Mouse (Mus musculus) MEL (cell line): ENCODE measurements around the gene Gm49383. TPM values are rescaled to one million over a fixed set of nuclear protein-coding genes. Genes with fewer than 3 reads are reported as not detected.
A peak's percentile ranks its signal among the peaks of the same experiment; 100 is the strongest.

Source experiments
- DNase-seq: peaks from one replicate; pipeline ENCODE4 v3.0.0; 2011; ENCODE audit warnings: low read depth, low spot score
- H3K27ac ChIP-seq: 2 replicates; pipeline ENCODE4 v1.5.1; 2012; ENCODE audit warnings: low read depth, mild to moderate bottlenecking, control low read depth, low read length, moderate library complexity; ENCODE audit not compliant: control insufficient read depth
- H3K27me3 ChIP-seq, 2 experiments: fragments of 150-350 bp in 1 of 2; sonication (generic) in 1 of 2; 2 replicates each; pipeline ENCODE4 v1.6.1; 2012; ENCODE audit warnings: low read length in 2 of 2, mild to moderate bottlenecking in 2 of 2, improper control_type of control experiment in 1 of 2, moderate library complexity in 1 of 2; ENCODE audit not compliant: insufficient read depth in 2 of 2, control insufficient read depth in 1 of 2
- H3K36me3 ChIP-seq, 2 experiments: 2 replicates each; pipeline ENCODE4 v1.6.1; 2012 to 2014; ENCODE audit warnings: low read length in 2 of 2, improper control_type of control experiment in 1 of 2, inconsistent platforms in 1 of 2, mild to moderate bottlenecking in 1 of 2; ENCODE audit not compliant: insufficient read depth in 2 of 2, control insufficient read depth in 1 of 2
- H3K4me1 ChIP-seq, 2 experiments: fragments of 150-350 bp in 1 of 2; sonication (generic) in 1 of 2; 2 replicates each; pipeline ENCODE4 v1.6.1; 2012; ENCODE audit warnings: low read length in 2 of 2, improper control_type of control experiment in 1 of 2, mild to moderate bottlenecking in 1 of 2; ENCODE audit not compliant: insufficient read depth in 2 of 2, control insufficient read depth in 1 of 2
- H3K4me3 ChIP-seq, 2 experiments: fragments of 150-350 bp in 1 of 2; sonication (generic) in 1 of 2; 2 replicates each; pipeline ENCODE4 v1.5.1; 2012; ENCODE audit warnings: low read depth in 2 of 2, low read length in 2 of 2, mild to moderate bottlenecking in 2 of 2, moderate library complexity in 2 of 2, control low read depth in 1 of 2, improper control_type of control experiment in 1 of 2; ENCODE audit not compliant: control insufficient read depth in 1 of 2, insufficient read depth in 1 of 2
- H3K79me2 ChIP-seq: 2 replicates; pipeline ENCODE4 v1.6.1; 2012; ENCODE audit warnings: mild to moderate bottlenecking, low read length, moderate library complexity; ENCODE audit not compliant: control insufficient read depth, poor library complexity, insufficient read depth
- H3K9ac ChIP-seq: 2 replicates; pipeline ENCODE4 v1.6.1; 2012; ENCODE audit warnings: low read depth, mild to moderate bottlenecking, control low read depth, low read length, moderate library complexity; ENCODE audit not compliant: control insufficient read depth, poor library complexity, severe bottlenecking
- H3K9me3 ChIP-seq: fragments of 150-350 bp; sonication (generic); replicated peaks from 2 replicates; pipeline ENCODE4 v1.6.1; 2012; ENCODE audit warnings: mild to moderate bottlenecking, low read length, improper control_type of control experiment, moderate library complexity; ENCODE audit not compliant: insufficient read depth
- CTCF ChIP-seq, 3 experiments: IDR thresholded peaks in 2 of 3; conservative IDR thresholded peaks in 1 of 3; 2 replicates each; pipeline ENCODE4 v1.5.1; 2011 to 2012; ENCODE audit warnings: low read length in 3 of 3, low read depth in 2 of 3, mild to moderate bottlenecking in 2 of 3, improper control_type of control experiment in 1 of 3, inconsistent platforms in 1 of 3, mixed read lengths in 1 of 3, moderate library complexity in 1 of 3; ENCODE audit not compliant: control insufficient read depth in 1 of 3, insufficient read depth in 1 of 3, poor library complexity in 1 of 3, severe bottlenecking in 1 of 3
- ELF1 ChIP-seq: IDR thresholded peaks from 2 replicates; pipeline ENCODE4 v1.6.1; 2014; ENCODE audit warnings: low read depth, mild to moderate bottlenecking, inconsistent platforms, low read length, improper control_type of control experiment, moderate library complexity
- ETS1 ChIP-seq: IDR thresholded peaks from 2 replicates; pipeline ENCODE4 v1.6.1; 2012; ENCODE audit warnings: low read depth, mild to moderate bottlenecking, inconsistent platforms, low read length, improper control_type of control experiment, moderate library complexity
- HCFC1 ChIP-seq: IDR thresholded peaks from 2 replicates; pipeline ENCODE4 v1.6.1; 2012; ENCODE audit warnings: low read depth, mild to moderate bottlenecking, inconsistent platforms, low read length, improper control_type of control experiment, moderate library complexity
- KAT2A ChIP-seq: conservative IDR thresholded peaks from 2 replicates; pipeline ENCODE4 v1.6.1; 2012; ENCODE audit warnings: low read depth, low read length, improper control_type of control experiment, inconsistent platforms
- MAZ ChIP-seq: IDR thresholded peaks from 2 replicates; pipeline ENCODE4 v1.6.1; 2012; ENCODE audit warnings: low read depth, mild to moderate bottlenecking, inconsistent platforms, low read length, improper control_type of control experiment
- MEF2A ChIP-seq: IDR thresholded peaks from 2 replicates; pipeline ENCODE4 v1.6.1; 2014; ENCODE audit warnings: low read depth, mild to moderate bottlenecking, inconsistent platforms, low read length, improper control_type of control experiment; ENCODE audit not compliant: poor library complexity, insufficient replicate concordance, severe bottlenecking; ENCODE audit errors: extremely low read depth
- MYB ChIP-seq: IDR thresholded peaks from 2 replicates; pipeline ENCODE4 v1.6.1; 2011; ENCODE audit warnings: mild to moderate bottlenecking, low read depth, low read length, improper control_type of control experiment
- MYC ChIP-seq: IDR thresholded peaks from 2 replicates; pipeline ENCODE4 v1.6.1; 2011; ENCODE audit warnings: low read depth, mild to moderate bottlenecking, low read length, improper control_type of control experiment, moderate library complexity
- NELFE ChIP-seq: IDR thresholded peaks from 2 replicates; pipeline ENCODE4 v1.6.1; 2011; ENCODE audit warnings: low read depth, low read length, improper control_type of control experiment
- POLR2A ChIP-seq, 2 experiments: IDR thresholded peaks; 2 replicates each; pipeline ENCODE4 v1.6.1; 2011 to 2012; ENCODE audit warnings: low read length in 2 of 2, mild to moderate bottlenecking in 2 of 2, control low read depth in 1 of 2, improper control_type of control experiment in 1 of 2, low read depth in 1 of 2, moderate library complexity in 1 of 2; ENCODE audit not compliant: control insufficient read depth in 1 of 2, insufficient read depth in 1 of 2, poor library complexity in 1 of 2
- POLR2AphosphoS2 ChIP-seq: IDR thresholded peaks from 2 replicates; pipeline ENCODE4 v1.6.1; 2011; ENCODE audit warnings: low read length, improper control_type of control experiment
- POLR2AphosphoS5 ChIP-seq: IDR thresholded peaks from 2 replicates; pipeline ENCODE4 v1.6.1; 2012; ENCODE audit warnings: low read depth, borderline replicate concordance, mild to moderate bottlenecking, inconsistent platforms, low read length, moderate library complexity, mixed read lengths
- RAD21 ChIP-seq: IDR thresholded peaks from 2 replicates; pipeline ENCODE4 v1.6.1; 2011; ENCODE audit warnings: mild to moderate bottlenecking, low read depth, low read length, improper control_type of control experiment
- SIN3A ChIP-seq: IDR thresholded peaks from 2 replicates; pipeline ENCODE4 v1.6.1; 2012; ENCODE audit warnings: low read length, improper control_type of control experiment, inconsistent platforms
- SMC3 ChIP-seq: IDR thresholded peaks from 2 replicates; pipeline ENCODE4 v1.6.1; 2011; ENCODE audit warnings: low read depth, low read length, improper control_type of control experiment
- TBP ChIP-seq: IDR thresholded peaks from 2 replicates; pipeline ENCODE4 v1.8.0; 2011; ENCODE audit warnings: low read depth, low read length, improper control_type of control experiment
- TCF12 ChIP-seq: IDR thresholded peaks from 2 replicates; pipeline ENCODE4 v1.6.1; 2014; ENCODE audit warnings: low read depth, mild to moderate bottlenecking, inconsistent platforms, low read length, improper control_type of control experiment, moderate library complexity
- UBTF ChIP-seq: IDR thresholded peaks from 2 replicates; pipeline ENCODE4 v1.6.1; 2012; ENCODE audit warnings: low read depth, mild to moderate bottlenecking, inconsistent platforms, low read length, improper control_type of control experiment, moderate library complexity, borderline replicate concordance; ENCODE audit not compliant: insufficient read depth
- USF1 ChIP-seq: IDR thresholded peaks from 2 replicates; pipeline ENCODE4 v1.6.1; 2014; ENCODE audit warnings: low read depth, mild to moderate bottlenecking, inconsistent platforms, low read length, improper control_type of control experiment, moderate library complexity
- USF2 ChIP-seq, 2 experiments: IDR thresholded peaks; 2 replicates each; pipeline ENCODE4 v1.6.1; 2011 to 2012; ENCODE audit warnings: improper control_type of control experiment in 2 of 2, low read length in 2 of 2, borderline replicate concordance in 1 of 2, inconsistent platforms in 1 of 2, low read depth in 1 of 2, mild to moderate bottlenecking in 1 of 2; ENCODE audit not compliant: insufficient read depth in 1 of 2
- ZC3H11A ChIP-seq: IDR thresholded peaks from 2 replicates; pipeline ENCODE4 v1.6.1; 2012; ENCODE audit warnings: low read depth, mild to moderate bottlenecking, inconsistent platforms, low read length, improper control_type of control experiment
- ZNF384 ChIP-seq: IDR thresholded peaks from 2 replicates; pipeline ENCODE4 v1.6.1; 2012; ENCODE audit warnings: low read depth, mild to moderate bottlenecking, inconsistent platforms, low read length, improper control_type of control experiment
- polyA plus RNA-seq, 2 experiments: library from polyadenylated mRNA; stranded (reverse) in 1 of 2; unstranded in 1 of 2; fragments of >175 nt in 1 of 2; fragments of >200 nt in 1 of 2; gene quantifications; 2 replicates each; pipeline versions ENCODE4 v1.2.1 to v1.2.4; 2012; ENCODE audit warnings: low replicate concordance in 2 of 2, low read depth in 1 of 2; ENCODE audit not compliant: insufficient read length in 2 of 2, insufficient read depth in 1 of 2, missing spikeins in 1 of 2
- total RNA-seq: library from RNA; depleted of rRNA; stranded (reverse); fragments of 300-350 nt; gene quantifications from 2 replicates; pipeline ENCODE4 v1.2.3, GENCODE M21; 2012

Gene Gm49383
- total and polyA plus RNA-seq, 3 experiments, result 27.5 to 28.8 TPM; not detected in 1

DNA sequence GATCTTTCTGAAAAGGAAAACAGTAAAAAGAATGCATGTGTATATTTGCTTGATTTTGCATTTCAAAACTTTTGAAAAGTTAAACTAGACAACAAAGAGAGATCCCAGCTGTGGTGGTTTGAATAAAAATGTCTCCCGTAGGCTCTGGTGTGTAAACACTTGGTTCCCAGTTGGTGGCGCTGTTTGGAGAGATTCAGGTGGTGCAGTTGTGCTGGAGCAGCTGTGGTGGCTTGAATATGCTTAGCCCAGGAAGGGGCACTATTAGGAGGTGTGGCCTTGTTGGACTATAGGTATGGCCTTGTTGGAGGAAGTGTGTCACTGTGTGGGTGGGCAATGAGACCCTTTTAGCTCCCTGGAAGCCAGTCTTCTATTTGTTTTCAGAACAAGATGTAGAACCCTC lies 32.3 kb upstream of the Gm49383 start:
- peak; percentile 71 for DNase-seq
- H3K9ac ChIP-seq, result no peak overlapping the region
- no peaks in the 10 kb centered on the region for H3K27me3 ChIP-seq
- TF ChIP-seq ZNF384 (0 out of 2 replicates have a peak, but pooled peaks have one; percentile 21), UBTF (no peak), POLR2AphosphoS2 (no peak), CTCF (IDR thresholded peaks at IDR 0.05 in 2 of 3, conservative IDR thresholded peaks at IDR 0.05 in 1 of 3; ENCODE audit: control insufficient read depth in 1 of 3, insufficient read depth in 1 of 3, low read depth in 2 of 3, low read length in 3 of 3, poor library complexity in 1 of 3, severe bottlenecking in 1 of 3) (peak; percentile 46 to 67 (median 63)), TCF12 (no peak), HCFC1 (no peak), USF2 (IDR thresholded peaks at IDR 0.05; ENCODE audit: borderline replicate concordance in 1 of 2, insufficient read depth in 1 of 2, low read depth in 1 of 2, low read length in 2 of 2) (no peak), ZC3H11A (0 out of 2 replicates have a peak, but pooled peaks have one; percentile 13), NELFE (no peak), SMC3 (peak; percentile 53), MEF2A (no peak), TBP (no peak), MYB (no peak), MAZ (no peak), ETS1 (no peak), MYC (no peak), USF1 (no peak), SIN3A (peak; percentile 39; the same call in 1 of the 2 replicates), POLR2A (IDR thresholded peaks at IDR 0.05; ENCODE audit: control insufficient read depth in 1 of 2, insufficient read depth in 1 of 2, low read depth in 1 of 2, low read length in 2 of 2, poor library complexity in 1 of 2) (no peak), ELF1 (no peak), RAD21 (peak; percentile 41), KAT2A (no peak), POLR2AphosphoS5 (no peak)
- no peak overlapping the region for H3K27ac ChIP-seq
- H3K4me1 ChIP-seq, result peaks cover 0 to 7% of the 10 kb centered on the region in 2 experiments; a peak in 3 of 4 replicates
- peaks cover 0 to 4% of the 10 kb centered on the region in 2 experiments; a peak in 2 of 4 replicates for H3K36me3 ChIP-seq
- H3K9me3 ChIP-seq, result no peaks in the 10 kb centered on the region
- no peaks in the 10 kb centered on the region; the same call in 1 of the 2 replicates for H3K79me2 ChIP-seq
- no peak overlapping the region for H3K4me3 ChIP-seq
